Mouse (Mus musculus): ENCODE results near the gene C77080. TPM values are rescaled to one million over a fixed set of nuclear protein-coding genes. Genes with fewer than 3 reads are reported as not detected.

C77080 gene
- polyA plus RNA-seq, 1 experiment = 2.9 TPM

- H3K4me1 ChIP-seq (ENCODE audit: control insufficient read depth, insufficient read depth, insufficient read length) = peaks cover 2% of the 10 kb centered on the region; the same call in 1 of the 2 replicates
- 89% methylated on average over 3 of the region's 3 CpGs for WGBS
- H3K4me3 ChIP-seq (ENCODE audit: extremely low read depth, insufficient read depth, insufficient read length) = no peak overlapping the region
- H3K27me3 ChIP-seq (ENCODE audit: control insufficient read depth, insufficient read depth, low read length) = 0 out of 2 replicates have a peak, but pooled peaks cover 1% of the 10 kb centered on the region
- DNase-seq (ENCODE audit: low read depth in 1 of 2, low spot score in 2 of 2) = no peak
- TF ChIP-seq CTCF (IDR thresholded peaks at IDR 0.05; ENCODE audit: extremely low read depth, insufficient read depth, insufficient read length, insufficient replicate concordance) = no peak
- no peak for TF ChIP-seq POLR2A (IDR thresholded peaks at IDR 0.05; ENCODE audit: low read depth, low read length)
- H3K27ac ChIP-seq (ENCODE audit: insufficient read depth, low read length) = no peak overlapping the region
- no peaks in the 10 kb centered on the region for H3K36me3 ChIP-seq (ENCODE audit: control insufficient read depth, insufficient read depth, low read length)
Observed at GRCm38 (mm10) chr4:129235147-129235546, 26.1 kb downstream of the C77080 start.

- DNase-seq (ENCODE audit: low read depth in 1 of 2, low spot score in 2 of 2) = no peak
- peaks cover 2% of the 10 kb centered on the region; the same call in 1 of the 2 replicates for H3K4me1 ChIP-seq (ENCODE audit: control insufficient read depth, insufficient read depth, insufficient read length)
- H3K4me3 ChIP-seq (ENCODE audit: extremely low read depth, insufficient read depth, insufficient read length) = no peak overlapping the region
- H3K27ac ChIP-seq (ENCODE audit: insufficient read depth, low read length) = no peak overlapping the region
- WGBS = 34% methylated on average over 7 of the region's 7 CpGs
- no peaks in the 10 kb centered on the region for H3K36me3 ChIP-seq (ENCODE audit: control insufficient read depth, insufficient read depth, low read length)
- H3K27me3 ChIP-seq (ENCODE audit: control insufficient read depth, insufficient read depth, low read length) = 0 out of 2 replicates have a peak, but pooled peaks cover 1% of the 10 kb centered on the region
- no peak for TF ChIP-seq POLR2A (IDR thresholded peaks at IDR 0.05; ENCODE audit: low read depth, low read length)
- TF ChIP-seq CTCF (IDR thresholded peaks at IDR 0.05; ENCODE audit: extremely low read depth, insufficient read depth, insufficient read length, insufficient replicate concordance) = no peak
Observed at GRCm38 (mm10) chr4:129234488-129234887, 26.7 kb downstream of the C77080 start.

GRCm38 (mm10) chr4:129232561-129233360, 28.4 kb downstream of the C77080 start:
- TF ChIP-seq POLR2A (IDR thresholded peaks at IDR 0.05; ENCODE audit: low read depth, low read length) (no peak), CTCF (IDR thresholded peaks at IDR 0.05; ENCODE audit: extremely low read depth, insufficient read depth, insufficient read length, insufficient replicate concordance) (no peak)
- H3K27ac ChIP-seq (ENCODE audit: insufficient read depth, low read length) = no peak overlapping the region
- no peaks in the 10 kb centered on the region for H3K36me3 ChIP-seq (ENCODE audit: control insufficient read depth, insufficient read depth, low read length)
- DNase-seq (ENCODE audit: low read depth in 1 of 2, low spot score in 2 of 2) = no peak
- 95% methylated on average over 9 of the region's 9 CpGs for WGBS
- peaks cover 2% of the 10 kb centered on the region; the same call in 1 of the 2 replicates for H3K4me1 ChIP-seq (ENCODE audit: control insufficient read depth, insufficient read depth, insufficient read length)
- H3K4me3 ChIP-seq (ENCODE audit: extremely low read depth, insufficient read depth, insufficient read length) = no peak overlapping the region
- no peaks in the 10 kb centered on the region for H3K27me3 ChIP-seq (ENCODE audit: control insufficient read depth, insufficient read depth, low read length)

- WGBS = 92% methylated on average over 12 of the region's 12 CpGs
- H3K4me1 ChIP-seq (ENCODE audit: control insufficient read depth, insufficient read depth, insufficient read length) = peaks cover 2% of the 10 kb centered on the region; the same call in 1 of the 2 replicates
- TF ChIP-seq POLR2A (IDR thresholded peaks at IDR 0.05; ENCODE audit: low read depth, low read length) (no peak), CTCF (IDR thresholded peaks at IDR 0.05; ENCODE audit: extremely low read depth, insufficient read depth, insufficient read length, insufficient replicate concordance) (no peak)
- no peak for DNase-seq (ENCODE audit: low read depth in 1 of 2, low spot score in 2 of 2)
- H3K27me3 ChIP-seq (ENCODE audit: control insufficient read depth, insufficient read depth, low read length) = no peaks in the 10 kb centered on the region
- H3K4me3 ChIP-seq (ENCODE audit: extremely low read depth, insufficient read depth, insufficient read length) = no peak overlapping the region
- H3K36me3 ChIP-seq (ENCODE audit: control insufficient read depth, insufficient read depth, low read length) = no peaks in the 10 kb centered on the region
- no peak overlapping the region for H3K27ac ChIP-seq (ENCODE audit: insufficient read depth, low read length)
Observed at GRCm38 (mm10) chr4:129231594-129232450, 29.4 kb downstream of the C77080 start.

GRCm38 (mm10) chr4:129230926-129231325, 30.3 kb downstream of the C77080 start:
- Histone ChIP-seq H3K27me3 (ENCODE audit: control insufficient read depth, insufficient read depth, low read length) (no peaks in the 10 kb centered on the region), H3K36me3 (ENCODE audit: control insufficient read depth, insufficient read depth, low read length) (no peaks in the 10 kb centered on the region), H3K4me3 (ENCODE audit: extremely low read depth, insufficient read depth, insufficient read length) (no peak overlapping the region), H3K4me1 (ENCODE audit: control insufficient read depth, insufficient read depth, insufficient read length) (peaks cover 2% of the 10 kb centered on the region; the same call in 1 of the 2 replicates), H3K27ac (ENCODE audit: insufficient read depth, low read length) (no peak overlapping the region)
- no peak for DNase-seq (ENCODE audit: low read depth in 1 of 2, low spot score in 2 of 2)
- TF ChIP-seq CTCF (IDR thresholded peaks at IDR 0.05; ENCODE audit: extremely low read depth, insufficient read depth, insufficient read length, insufficient replicate concordance) (no peak), POLR2A (IDR thresholded peaks at IDR 0.05; ENCODE audit: low read depth, low read length) (no peak)
- WGBS = 91% methylated on average over 8 of the region's 8 CpGs

GRCm38 (mm10) chr4:129227985-129228381, 33.2 kb downstream of the C77080 start:
- DNase-seq (ENCODE audit: low read depth in 1 of 2, low spot score in 2 of 2) = no peak
- no peaks in the 10 kb centered on the region for H3K27me3 ChIP-seq (ENCODE audit: control insufficient read depth, insufficient read depth, low read length)
- TF ChIP-seq POLR2A (IDR thresholded peaks at IDR 0.05; ENCODE audit: low read depth, low read length) = no peak
- no peak for TF ChIP-seq CTCF (IDR thresholded peaks at IDR 0.05; ENCODE audit: extremely low read depth, insufficient read depth, insufficient read length, insufficient replicate concordance)

More at GRCm38 (mm10) chr4:129227985-129228381, 33.2 kb downstream of the C77080 start:
- Histone ChIP-seq H3K27ac (ENCODE audit: insufficient read depth, low read length) (no peak overlapping the region), H3K36me3 (ENCODE audit: control insufficient read depth, insufficient read depth, low read length) (no peaks in the 10 kb centered on the region), H3K4me1 (ENCODE audit: control insufficient read depth, insufficient read depth, insufficient read length) (no peaks in the 10 kb centered on the region), H3K4me3 (ENCODE audit: extremely low read depth, insufficient read depth, insufficient read length) (no peak overlapping the region)
- WGBS = 85% methylated on average over 8 of the region's 8 CpGs

Data from spleen, adult 2 months (tissue).